Mouse (Mus musculus): ENCODE results near the gene Olfr1180. TPM values are rescaled to one million over a fixed set of nuclear protein-coding genes. Genes with fewer than 3 reads are reported as not detected.
"Not testable (repeated sequence)": the region's sequence is repeated elsewhere in the genome, so short reads cannot be mapped to it uniquely, and the experiment has no call there.

Olfr1180 gene
- not detected for total RNA-seq (2021)

DNA sequence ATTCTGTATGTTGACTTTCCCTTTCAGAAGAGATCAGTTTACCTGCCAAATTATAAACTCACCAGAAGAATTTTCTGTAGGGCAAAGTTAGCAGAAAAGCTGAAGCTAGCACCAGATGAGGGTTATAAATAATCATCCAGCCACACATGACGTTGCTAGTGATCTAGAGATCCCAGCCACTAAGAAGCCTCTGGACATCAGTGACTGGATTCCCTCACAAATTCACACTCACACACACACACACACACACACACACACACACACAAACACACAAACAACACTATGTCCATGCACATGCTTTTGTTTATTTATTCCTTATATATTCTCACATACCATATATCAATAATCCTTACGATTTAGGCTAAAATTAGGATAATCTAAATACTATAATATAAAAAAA lies at the start of gene Olfr1180:
Gene Olfr1180, minus strand, starts transcription at position 101 of the 400 bp plus-strand sequence.
- no peak for DNase-seq (ENCODE audit: extremely low spot score in 1 of 2, low spot score in 2 of 2)
- intact Hi-C loops (cut with DNase I) = no loop called here

DNA sequence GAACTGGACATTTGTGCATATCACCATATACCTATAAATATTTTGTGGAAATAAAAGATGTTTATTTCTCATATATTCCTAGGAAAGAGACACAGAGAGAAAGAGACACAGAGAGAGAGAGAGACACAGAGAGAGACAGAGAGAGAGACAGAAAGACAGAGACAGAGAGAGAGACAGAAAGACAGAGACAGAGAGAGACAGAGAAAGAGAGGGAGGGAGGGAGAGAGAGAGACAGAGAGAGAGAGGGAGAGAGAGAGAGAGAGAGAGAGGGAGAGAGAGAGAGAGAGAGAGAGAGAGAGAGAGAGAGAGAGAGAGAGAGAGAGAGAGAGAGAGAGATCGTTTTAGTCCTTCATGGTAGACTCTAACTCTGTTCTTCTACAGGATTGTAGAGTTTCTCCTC lies 35.6 kb upstream of the Olfr1180 start, which contains the start of gene Olfr1183:
Gene Olfr1183, plus strand, starts transcription at position 301 of the 400 bp plus-strand sequence.
- DNase-seq (ENCODE audit: extremely low spot score in 1 of 2, low spot score in 2 of 2); intact Hi-C loops (cut with DNase I): not testable (repeated sequence)

DNA sequence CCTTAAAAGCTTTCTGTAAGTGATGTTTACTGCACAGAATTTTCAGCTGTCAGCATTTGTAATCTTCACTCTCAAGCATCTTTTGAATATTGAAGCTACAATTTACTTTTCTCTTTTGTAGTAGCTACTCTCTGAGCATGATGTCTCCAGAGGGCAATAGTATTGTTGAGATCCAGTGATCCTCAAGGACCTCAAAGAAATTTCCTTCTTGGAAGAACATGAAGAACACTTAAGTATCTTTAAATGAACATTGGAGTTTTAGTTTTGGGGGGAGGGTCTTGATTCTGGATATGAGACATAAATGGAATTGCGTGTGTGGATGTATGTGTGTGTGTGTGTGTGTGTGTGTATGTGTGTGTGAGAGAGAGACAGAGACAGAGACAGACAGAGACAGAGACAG lies 30.1 kb upstream of the Olfr1180 start, which contains the start of gene Gm13757:
Gene Gm13757, minus strand, starts transcription at position 101 of the 400 bp plus-strand sequence.
- DNase-seq (ENCODE audit: extremely low spot score in 1 of 2, low spot score in 2 of 2) = no peak
- intact Hi-C loops (cut with DNase I) = no loop called here

DNA sequence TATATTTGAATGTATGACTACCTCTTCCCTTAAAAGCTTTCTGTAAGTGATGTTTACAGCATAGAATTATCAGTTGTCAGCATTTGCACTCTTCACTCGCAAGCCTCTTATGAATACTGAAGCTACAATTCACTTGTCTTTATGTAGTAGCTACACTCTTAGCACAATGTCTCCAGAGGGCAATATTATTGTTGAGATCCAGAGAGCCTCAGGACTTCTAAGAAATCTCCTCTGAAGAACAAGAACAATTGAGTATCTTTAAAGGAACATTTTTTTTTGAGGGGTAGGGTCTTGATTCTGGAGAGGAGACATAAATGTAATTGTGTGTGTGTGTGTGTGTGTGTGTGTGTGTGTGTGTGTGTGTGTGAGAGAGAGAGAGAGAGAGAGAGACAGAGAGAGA lies 7.1 kb upstream of the Olfr1180 start, which contains the start of gene Olfr1181:
Gene Olfr1181, minus strand, starts transcription at position 101 of the 400 bp plus-strand sequence.
- intact Hi-C loops (cut with DNase I) = no loop called here
- DNase-seq (ENCODE audit: extremely low spot score in 1 of 2, low spot score in 2 of 2) = no peak

DNA sequence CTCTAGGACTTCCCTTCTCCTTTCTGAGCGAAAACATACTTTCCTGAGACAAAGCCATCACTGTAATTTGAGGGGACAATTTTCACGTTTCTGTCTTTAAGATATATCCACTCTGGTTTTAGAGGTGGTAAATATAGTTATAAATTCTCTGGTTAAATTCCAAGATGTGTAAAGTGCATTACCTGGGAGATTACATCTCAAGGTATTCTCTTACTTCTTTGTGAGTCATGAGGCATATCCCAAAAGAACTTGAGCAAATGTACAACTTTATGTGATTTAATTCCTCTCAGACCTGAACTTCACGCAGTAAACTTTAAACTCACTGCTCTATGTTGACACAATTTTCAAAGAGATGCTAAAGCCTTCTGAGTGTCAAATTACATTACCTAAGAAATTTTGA lies 12.6 kb downstream of the Olfr1180 start, which contains the start of gene Olfr1179:
Gene Olfr1179, minus strand, starts transcription at position 101 of the 400 bp plus-strand sequence.
- intact Hi-C loops (cut with DNase I) = no loop called here
- DNase-seq (ENCODE audit: extremely low spot score in 1 of 2, low spot score in 2 of 2) = no peak

DNA sequence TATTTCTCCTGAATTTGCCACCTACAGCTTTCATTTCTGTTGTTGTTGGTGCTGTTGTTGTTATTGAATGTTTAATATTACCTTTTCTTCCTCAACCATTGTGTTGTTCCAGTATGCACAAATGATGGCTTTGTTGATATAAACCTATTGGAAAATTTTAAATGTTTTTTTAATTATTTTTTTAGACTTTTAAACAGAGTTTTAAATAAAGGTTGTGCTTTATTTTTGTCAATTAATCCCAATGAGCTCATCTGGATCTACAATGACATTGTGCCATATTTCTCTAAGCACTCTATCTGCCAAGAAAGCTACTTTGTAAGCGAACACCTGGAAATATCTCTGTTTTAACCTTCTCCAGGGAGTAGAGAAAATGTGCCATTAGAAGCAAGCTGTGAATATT lies 32.2 kb downstream of the Olfr1180 start, which contains the start of gene Olfr1178:
Gene Olfr1178, plus strand, starts transcription at position 301 of the 400 bp plus-strand sequence.
- DNase-seq (ENCODE audit: extremely low spot score in 1 of 2, low spot score in 2 of 2) = no peak
- intact Hi-C loops (cut with DNase I) = no loop called here

Other genes starting within 250 kb of the Olfr1180 start
- not detected for gene Olfr1168, start 237.3 kb downstream of the Olfr1180 start, total RNA-seq (2021)
- gene Olfr1170, start 190.8 kb downstream of the Olfr1180 start, total RNA-seq (2021) = not detected
- not detected for gene Olfr1173, start 139.3 kb downstream of the Olfr1180 start, total RNA-seq (2021)
- gene Olfr1174-ps, start 104.0 kb downstream of the Olfr1180 start, total RNA-seq (2021) = not detected
- gene Olfr1175-ps, start 91.9 kb downstream of the Olfr1180 start, total RNA-seq (2021) = not detected
- not detected for gene Olfr1176, start 82.4 kb downstream of the Olfr1180 start, total RNA-seq (2021)
- gene Olfr1177-ps, start 72.7 kb downstream of the Olfr1180 start, total RNA-seq (2021) = not detected
- not detected for gene Olfr1178, start 32.1 kb downstream of the Olfr1180 start, total RNA-seq (2021)
- gene Olfr1179, start 12.7 kb downstream of the Olfr1180 start, total RNA-seq (2021) = not detected
- not detected for gene Olfr1181, start 7.0 kb upstream of the Olfr1180 start, total RNA-seq (2021)
- not detected for gene Gm13757, start 30.0 kb upstream of the Olfr1180 start, total RNA-seq (2021)
- not detected for gene Olfr1183, start 35.7 kb upstream of the Olfr1180 start, total RNA-seq (2021)
- gene Olfr1184, start 64.4 kb upstream of the Olfr1180 start, total RNA-seq (2021) = not detected
- gene Olfr1185-ps1, start 74.2 kb upstream of the Olfr1180 start, total RNA-seq (2021) = not detected
- gene Olfr1186, start 99.4 kb upstream of the Olfr1180 start, total RNA-seq (2021) = not detected
- gene Olfr1188, start 137.8 kb upstream of the Olfr1180 start, total RNA-seq (2021) = not detected
- not detected for gene Olfr1189, start 167.3 kb upstream of the Olfr1180 start, total RNA-seq (2021)
- under 1 TPM in 1 of 2 experiments, not detected in 1; 0.06 TPM for gene Olfr1191-ps1, start 221.4 kb upstream of the Olfr1180 start, total RNA-seq (2021)
- not detected for gene Olfr1192-ps1, start 229.4 kb upstream of the Olfr1180 start, total RNA-seq (2021)

Data from left cerebral cortex, postnatal 10 days (tissue).